Mouse (Mus musculus) cerebellum, postnatal 25 days (tissue): ENCODE measurements around the gene Nepro.

Experiments used
- DNase-seq, 2 experiments: peaks; one replicate each; pipeline ENCODE4 v3.0.0; 2021; ENCODE audit warnings: mixed read lengths in 2 of 2

Gene Nepro

DNA sequence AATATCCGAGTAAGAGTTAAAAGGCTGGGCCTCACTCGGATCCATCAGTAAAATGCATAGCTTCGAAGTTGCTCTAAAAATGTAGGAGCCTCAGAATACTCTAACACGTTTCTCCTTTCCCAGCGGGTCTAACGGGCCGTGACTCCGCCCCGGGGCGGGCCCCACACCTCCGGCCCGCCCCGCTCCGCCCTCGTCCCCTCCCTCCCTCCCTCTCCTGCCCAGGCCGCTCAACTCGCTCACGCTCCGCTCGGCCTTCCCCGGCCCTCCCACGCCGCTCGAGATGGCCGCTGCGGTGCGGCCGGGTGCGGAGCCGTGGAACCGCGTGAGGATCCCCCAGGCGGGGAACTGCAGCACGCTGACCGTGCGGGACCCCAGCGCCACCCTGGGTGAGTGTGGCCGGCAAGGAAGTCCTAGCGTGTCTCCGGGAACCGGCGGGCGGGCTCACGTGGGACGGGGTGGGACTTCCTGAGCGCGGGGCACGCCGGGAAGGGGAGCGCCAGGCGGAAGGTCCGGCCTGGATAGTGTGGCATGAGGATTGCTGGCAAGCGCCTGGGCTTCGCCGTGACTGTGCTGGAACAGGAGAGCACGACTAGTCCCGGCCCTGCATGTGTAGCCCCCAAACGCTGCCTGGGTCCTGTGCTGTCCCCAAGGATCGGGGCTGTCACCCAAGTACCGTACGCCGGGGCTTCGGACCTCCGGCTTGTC, at the start of gene Nepro:
Gene Nepro, plus strand, starts transcription at position 219 of the 705 bp plus-strand sequence.
- peak; percentile 97 to 99 for DNase-seq

GRCm38 (mm10) chr16:44676357-44676756, 47.7 kb upstream of the Nepro start:
- no peak for DNase-seq

- no peak for DNase-seq
Measured at GRCm38 (mm10) chr16:44679082-44679481, 45.0 kb upstream of the Nepro start.

- no peak for DNase-seq
Measured at GRCm38 (mm10) chr16:44679503-44679971, 44.6 kb upstream of the Nepro start.

DNA sequence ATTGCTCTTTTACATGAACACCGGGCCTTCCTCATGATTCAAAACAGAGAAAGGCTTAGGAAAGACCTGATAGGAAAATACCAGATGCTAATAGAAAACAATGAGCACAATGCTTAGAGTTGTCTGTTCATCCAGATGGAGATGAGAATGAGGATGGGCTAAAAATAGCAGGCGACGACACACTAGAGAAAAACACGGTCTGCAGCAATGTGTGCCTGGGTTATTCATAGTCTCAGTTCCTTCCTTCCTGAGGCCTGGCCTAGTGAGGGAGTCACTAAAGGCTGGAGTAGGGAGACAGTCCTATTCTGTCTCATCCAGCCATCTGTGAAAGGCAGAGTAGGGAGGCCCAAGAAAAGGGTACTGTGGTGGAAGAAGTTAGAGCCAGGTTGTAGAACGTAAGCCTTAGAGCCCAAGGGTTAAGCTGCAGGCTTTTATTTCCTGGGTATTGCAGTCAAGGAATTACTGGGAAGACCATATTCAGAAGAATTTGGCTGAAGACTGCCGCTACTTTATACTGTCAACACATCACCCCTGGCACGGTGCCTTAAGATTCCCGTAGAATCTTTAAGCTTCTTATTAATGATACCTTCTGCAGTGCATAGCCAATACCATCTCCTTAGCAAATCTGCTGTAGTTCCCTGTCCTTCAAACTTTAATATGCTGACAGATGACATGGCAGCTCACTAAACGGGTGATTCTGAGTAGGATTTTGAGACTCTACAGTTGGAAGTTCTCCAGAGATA, 43.2 kb upstream of the Nepro start:
- DNase-seq: peak in 1 of 2 experiments; percentile 25

DNA sequence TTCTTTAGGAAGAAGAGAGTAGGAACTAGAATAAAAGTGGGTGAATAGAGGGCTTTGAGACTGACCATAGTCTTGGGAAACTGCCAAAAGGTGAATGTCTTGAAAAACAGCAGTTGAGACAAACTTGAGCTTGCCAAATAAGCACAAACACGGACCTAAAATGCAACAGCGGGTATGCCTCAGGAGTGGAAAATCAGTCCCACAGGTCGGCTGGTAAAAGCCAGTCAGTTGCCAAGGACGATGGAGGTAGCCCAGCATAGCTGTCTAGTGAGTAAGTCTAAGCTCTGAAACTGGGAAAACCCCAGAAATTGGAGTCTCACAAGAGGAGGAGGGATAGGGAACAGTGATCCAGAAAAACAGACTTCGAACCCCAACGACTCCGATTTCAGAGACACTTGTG, 39.5 kb upstream of the Nepro start:
- DNase-seq: no peak

- DNase-seq: no peak
Measured at GRCm38 (mm10) chr16:44685401-44685800, 38.7 kb upstream of the Nepro start.

DNA sequence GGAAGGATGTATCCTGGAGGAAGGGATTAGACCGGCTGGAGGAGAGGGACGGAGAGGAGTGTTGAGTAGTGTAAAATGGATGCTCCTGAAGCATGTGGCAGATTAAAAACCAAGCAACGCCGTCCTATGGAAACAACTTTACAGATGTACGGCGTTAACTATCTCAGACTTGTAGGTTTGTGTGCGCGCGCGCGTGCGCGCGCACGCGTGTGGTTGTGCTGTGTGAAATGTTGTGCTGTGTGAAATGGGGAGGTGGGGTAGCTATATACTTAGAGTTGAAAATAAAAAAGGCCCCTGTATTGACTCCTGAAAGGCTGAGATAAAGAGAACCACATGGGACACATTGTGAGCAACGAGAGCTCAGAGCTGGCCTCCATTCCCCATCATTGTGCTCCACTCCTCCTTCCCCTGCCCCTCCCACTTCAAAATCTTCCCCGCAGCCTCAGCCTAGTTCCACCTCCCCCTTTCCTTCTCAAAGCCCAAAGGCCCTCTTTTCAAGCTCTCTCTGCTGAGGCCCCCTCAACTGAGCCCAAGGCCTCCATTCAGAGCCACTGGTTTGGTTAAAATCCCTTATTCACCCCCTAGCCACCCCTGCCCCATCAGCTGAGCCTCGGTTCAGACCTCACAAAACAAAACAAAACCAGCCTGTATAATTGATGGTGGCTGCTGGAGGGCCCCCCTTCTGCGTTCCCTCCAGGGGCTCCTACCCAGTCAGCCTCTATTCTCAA, 36.9 kb upstream of the Nepro start:
- no peak for DNase-seq

- no peak for DNase-seq
Measured at GRCm38 (mm10) chr16:44687719-44688420, 36.2 kb upstream of the Nepro start.

GRCm38 (mm10) chr16:44688507-44688906, 35.6 kb upstream of the Nepro start:
- no peak for DNase-seq

DNA sequence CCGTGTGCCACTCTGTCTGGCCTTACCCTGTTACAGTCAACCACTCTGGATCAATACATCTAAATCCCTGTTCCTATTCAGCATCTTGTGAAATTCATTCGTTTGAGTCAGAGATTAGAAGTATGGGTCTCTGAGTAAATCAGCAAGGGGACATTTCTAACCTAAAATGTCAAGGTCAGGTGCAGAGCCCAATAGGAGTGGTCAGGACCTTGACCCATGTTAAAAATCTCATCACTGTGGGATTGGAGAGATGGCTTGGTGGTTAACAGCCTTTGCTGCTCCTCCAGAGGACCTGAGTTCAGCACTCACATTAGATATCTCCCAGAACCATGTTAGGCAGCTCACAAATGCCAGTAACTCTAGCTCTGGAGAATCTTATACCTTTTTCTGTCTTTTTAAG, 33.6 kb upstream of the Nepro start:
- no peak for DNase-seq

- DNase-seq: no peak
Measured at GRCm38 (mm10) chr16:44691066-44691465, 33.0 kb upstream of the Nepro start.

DNA sequence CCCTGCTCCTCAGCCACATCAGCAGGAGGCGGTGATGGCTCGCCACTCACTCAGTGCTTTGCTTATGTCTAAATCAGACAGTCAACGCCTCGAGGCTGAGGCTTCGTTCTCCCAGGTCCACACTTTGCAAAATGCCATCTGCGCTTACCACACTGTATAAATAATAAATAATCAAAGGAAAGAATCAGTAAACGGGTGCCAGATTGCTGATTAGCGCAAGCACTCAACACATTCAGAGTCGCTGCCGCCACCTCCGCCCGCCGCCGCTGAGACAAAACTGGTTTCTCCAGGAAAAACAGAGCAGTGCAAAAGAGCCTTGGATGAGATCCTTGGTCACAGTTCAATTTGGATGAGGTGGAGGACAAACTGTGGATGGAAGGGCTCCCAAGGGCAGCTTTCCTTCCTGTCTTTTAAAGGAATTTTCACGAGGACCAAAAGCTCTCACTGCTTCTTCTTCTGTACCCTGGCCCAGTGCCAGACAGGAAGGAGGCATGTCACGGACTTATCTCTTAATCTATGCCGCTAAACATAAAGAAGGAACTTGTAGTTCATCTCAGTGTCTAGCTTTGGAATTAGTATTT, 32.5 kb upstream of the Nepro start:
- peak; percentile 75 to 76 for DNase-seq

- no peak for DNase-seq
Measured at GRCm38 (mm10) chr16:44692541-44692940, 31.6 kb upstream of the Nepro start.

DNA sequence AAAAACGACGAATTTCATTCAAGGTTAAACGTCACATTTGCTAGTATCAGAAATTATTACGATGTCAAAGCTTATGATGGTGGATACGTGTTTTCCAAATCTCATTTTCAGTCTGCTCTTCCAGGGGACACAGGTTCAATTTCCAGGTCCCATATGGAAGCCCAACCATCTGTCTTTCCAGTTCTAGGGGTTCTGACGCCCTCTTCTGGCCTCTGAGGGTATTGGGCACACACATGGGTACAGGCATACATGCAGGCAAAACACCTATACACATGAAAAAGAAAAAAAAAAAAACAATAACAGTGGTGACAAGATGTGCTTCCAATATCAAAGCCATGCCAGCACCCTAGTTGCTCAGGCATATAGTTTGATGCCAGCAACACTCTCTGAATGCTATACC, 30.4 kb upstream of the Nepro start:
- no peak for DNase-seq

- no peak for DNase-seq
Measured at GRCm38 (mm10) chr16:44695214-44695858, 28.8 kb upstream of the Nepro start.

DNA sequence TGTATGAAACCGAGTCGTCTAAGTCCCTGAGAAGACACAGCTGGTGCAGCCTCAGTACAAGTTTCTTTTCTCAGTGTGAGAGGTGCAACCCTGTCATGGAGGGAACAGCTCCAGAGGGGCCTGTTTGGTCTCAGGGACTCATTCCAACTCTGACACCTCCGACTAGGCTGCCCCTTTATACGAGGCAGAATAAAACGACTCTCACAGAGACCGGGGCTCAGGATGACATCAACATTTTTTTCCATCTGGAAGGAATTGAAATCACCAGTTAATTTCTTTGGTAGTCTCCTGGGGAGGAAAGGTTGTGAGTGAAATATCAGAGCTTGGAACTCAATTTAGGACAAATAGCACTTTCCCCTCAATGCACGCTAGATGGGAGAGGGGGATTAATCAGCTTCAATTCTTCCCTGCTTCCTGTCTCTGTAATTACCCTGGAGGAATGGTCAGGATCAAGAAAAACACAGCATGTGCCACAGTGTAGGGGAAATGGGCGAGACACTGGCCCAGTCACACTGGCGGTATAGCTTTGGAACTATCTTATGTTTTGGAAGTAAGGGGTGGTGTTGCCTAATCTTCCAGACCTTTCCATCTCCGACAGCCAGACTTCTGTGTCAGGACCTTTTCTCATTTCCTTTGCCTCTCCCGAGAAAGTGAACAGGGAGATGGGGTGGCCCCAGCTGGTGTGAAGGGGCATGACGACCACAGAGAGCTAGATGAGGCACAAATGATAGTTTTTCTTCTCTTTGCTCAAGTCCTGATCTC, 28.1 kb upstream of the Nepro start:
- no peak for DNase-seq

DNA sequence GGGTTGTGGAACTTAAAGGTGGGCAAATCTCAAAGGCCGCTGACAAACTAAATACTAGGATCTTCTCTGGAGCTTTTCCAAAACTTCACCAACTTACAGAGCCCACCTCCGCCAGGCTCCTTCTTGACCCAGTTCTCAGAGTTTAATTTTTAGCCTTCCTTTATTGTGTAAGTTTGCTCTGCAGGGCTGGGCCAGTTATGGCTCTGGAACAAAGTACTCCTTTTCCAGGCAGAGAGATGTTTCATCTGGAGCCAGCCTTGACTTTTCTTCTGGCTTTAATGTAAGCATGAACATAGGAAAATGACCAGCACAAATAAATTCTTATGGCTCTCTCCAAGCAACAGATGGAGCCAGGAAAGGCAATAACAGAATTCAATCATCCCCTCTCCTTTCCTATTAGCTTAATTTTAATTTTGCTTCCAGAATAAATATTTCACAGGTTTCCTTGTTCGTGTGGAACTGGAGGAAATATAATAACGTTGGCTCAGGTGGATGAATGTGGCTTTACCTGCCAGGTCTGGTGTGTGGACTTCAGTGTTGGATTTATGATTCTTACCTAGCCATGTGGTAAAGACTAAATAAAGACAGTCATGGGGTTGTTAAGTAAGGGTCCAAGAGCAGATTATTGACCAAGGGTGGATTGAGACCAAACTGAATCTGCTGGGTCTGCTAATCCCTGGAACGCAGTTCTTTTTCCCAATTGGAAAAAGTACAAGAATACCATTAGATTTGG, 26.5 kb upstream of the Nepro start:
- DNase-seq: no peak

DNA sequence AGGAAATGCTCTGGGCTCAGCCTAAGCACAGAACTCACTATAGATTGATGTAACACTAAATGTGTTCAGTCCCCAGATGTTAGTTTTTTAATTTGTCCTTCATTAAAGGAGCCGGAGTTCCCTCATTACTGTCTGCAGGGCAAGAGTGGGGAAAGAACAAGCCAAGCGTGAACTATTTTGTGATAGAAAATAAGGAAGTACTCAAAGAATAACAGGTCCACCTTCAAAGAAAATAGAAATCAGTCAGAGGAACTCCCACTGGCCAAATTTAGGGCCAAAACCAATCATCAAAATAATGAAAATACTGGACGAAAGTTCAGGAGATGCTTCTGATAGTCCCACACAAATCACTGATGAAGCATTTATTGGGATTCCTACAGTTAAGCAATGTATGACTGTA, 22.9 kb upstream of the Nepro start:
- no peak for DNase-seq

DNA sequence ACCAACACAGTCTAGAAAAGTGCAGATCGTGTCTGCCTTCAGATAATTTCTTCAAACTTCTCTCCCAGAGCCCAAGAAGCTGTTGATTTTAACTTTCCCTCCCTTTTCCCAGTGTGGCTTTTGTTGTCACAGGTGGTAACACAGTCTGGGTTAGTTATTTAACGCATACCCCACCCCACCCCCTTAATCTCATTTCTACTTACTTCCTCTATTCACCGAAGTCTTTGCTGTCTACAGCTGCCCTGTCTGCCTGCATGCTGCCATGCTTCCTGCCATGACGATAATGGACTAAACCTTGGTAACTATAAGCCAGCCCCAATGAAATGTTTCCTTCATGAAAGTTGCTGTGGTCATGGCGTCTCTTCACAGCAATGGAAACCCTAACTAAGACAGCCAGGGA, 21.8 kb upstream of the Nepro start:
- no peak for DNase-seq

GRCm38 (mm10) chr16:44703458-44703857, 20.6 kb upstream of the Nepro start:
- DNase-seq: no peak
